Mouse (Mus musculus): ENCODE results near the gene Paics. TPM values are rescaled to one million over a fixed set of nuclear protein-coding genes. Genes with fewer than 3 reads are reported as not detected.
A peak's percentile ranks its signal among the peaks of the same experiment; 100 is the strongest.

Gene Paics
- polyA plus RNA-seq, 1 experiment from 2014 or later: 282 TPM

DNA sequence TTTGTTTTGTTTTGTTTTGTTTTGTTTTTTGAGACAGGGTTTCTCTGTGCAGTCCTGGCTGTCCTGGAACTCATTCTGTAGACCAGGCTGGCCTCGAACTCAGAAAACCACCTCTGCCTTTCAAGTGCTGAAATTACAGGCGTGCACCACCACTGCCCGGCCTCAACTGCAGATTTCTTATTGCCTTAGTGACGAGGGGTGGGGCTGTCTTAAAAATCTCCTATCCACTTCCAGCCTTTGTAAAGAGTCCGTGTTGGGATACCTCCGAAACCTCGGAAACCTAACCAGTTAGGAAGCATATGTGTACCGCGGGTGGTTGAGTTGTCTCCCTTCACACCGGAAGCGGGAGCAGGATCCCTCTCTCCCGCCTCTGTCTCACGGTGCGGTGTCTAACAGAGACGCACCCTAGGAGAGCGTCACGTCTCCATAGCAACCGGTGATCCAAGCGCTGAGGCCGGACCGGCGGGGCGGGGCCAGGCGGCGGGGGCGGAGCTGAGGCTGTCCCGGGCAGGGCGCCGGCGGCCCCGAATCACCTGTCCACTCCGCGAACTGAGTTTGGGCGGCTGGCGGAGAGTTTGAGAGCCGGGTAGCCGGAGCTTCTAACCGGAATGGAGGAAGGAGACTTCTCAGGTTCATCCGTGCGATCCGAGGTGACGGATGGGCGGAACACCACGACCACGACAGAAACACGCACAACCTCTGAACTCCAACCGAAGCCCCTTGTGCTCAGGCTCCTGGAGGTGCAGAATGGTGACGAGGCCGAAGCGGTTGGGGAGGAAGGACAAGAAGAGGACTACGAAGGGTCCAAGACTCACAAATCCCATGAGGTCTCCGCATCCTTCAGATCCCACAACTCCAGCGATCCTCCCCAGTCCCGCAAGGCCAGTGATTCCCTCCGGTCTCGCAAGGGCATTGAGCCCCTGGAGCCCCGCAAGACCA, 64.7 kb downstream of the Paics start, which contains the start of gene Thegl:
Gene Thegl, plus strand, starts transcription at position 480 of the 939 bp plus-strand sequence.
- no peaks in the 10 kb centered on the region for H3K36me3 ChIP-seq (ENCODE audit: control insufficient read depth, insufficient read depth, low read length)
- H3K4me1 ChIP-seq (replicated peaks; ENCODE audit: control insufficient read depth, insufficient read depth, low read length): 0 out of 2 replicates have a peak, but pooled peaks cover 2% of the 10 kb centered on the region
- no peaks in the 10 kb centered on the region for H3K9me3 ChIP-seq (ENCODE audit: control insufficient read depth, low read length)
- H3K9ac ChIP-seq (ENCODE audit: low read length): peak within 1 kb of the TSS; percentile 32; the same call in 1 of the 2 replicates
- no peak within 1 kb of the TSS for H3K27ac ChIP-seq (ENCODE audit: low read length)
- WGBS: 9% methylated on average over 57 of the region's 57 CpGs
- H3K4me2 ChIP-seq (ENCODE audit: low read depth, low read length): peak within 1 kb of the TSS; percentile 86
- ATAC-seq (ENCODE audit: low read depth): peak; percentile 99
- no peaks in the 10 kb centered on the region for H3K27me3 ChIP-seq (ENCODE audit: control insufficient read depth, insufficient read depth, low read depth, low read length)
- peak within 1 kb of the TSS; percentile 41 for H3K4me3 ChIP-seq (ENCODE audit: low read length)

Other genes with a start within 250 kb of the Paics start
- 18.6 and 21.9 TPM in 2 replicates for gene Aasdh, start 45.8 kb upstream of the Paics start, polyA plus RNA-seq (2015; fragmentation: Nextera tagmentation; extraction: Ambion mirVana)
- gene Ppat, start 271 bp downstream of the Paics start, polyA plus RNA-seq (2015; fragmentation: Nextera tagmentation; extraction: Ambion mirVana): 31.5 and 32.7 TPM in 2 replicates
- gene Srp72, start 23.4 kb downstream of the Paics start, polyA plus RNA-seq (2015; fragmentation: Nextera tagmentation; extraction: Ambion mirVana): 92.2 and 98.1 TPM in 2 replicates
- 0.60 and 0.74 TPM in 2 replicates for gene Arl9, start 52.7 kb downstream of the Paics start, polyA plus RNA-seq (2015; fragmentation: Nextera tagmentation; extraction: Ambion mirVana)
- 1.4 and 1.7 TPM in 2 replicates for gene Thegl, start 64.7 kb downstream of the Paics start, polyA plus RNA-seq (2015; fragmentation: Nextera tagmentation; extraction: Ambion mirVana)
- 13.6 and 18.1 TPM in 2 replicates for gene Hopx, start 163.8 kb downstream of the Paics start, polyA plus RNA-seq (2015; fragmentation: Nextera tagmentation; extraction: Ambion mirVana)